Mouse (Mus musculus) embryonic facial prominence, embryonic 15.5 days (tissue): ENCODE results near the gene Clock. TPM values are rescaled to one million over a fixed set of nuclear protein-coding genes. Genes with fewer than 3 reads are reported as not detected.
A peak's percentile ranks its signal among the peaks of the same experiment; 100 is the strongest.

ENCODE experiments used
- ATAC-seq: fragments of 200-750 bp; cut with Nextera tagmentation; 2 replicates; pipeline ENCODE4 v1.8.0; 2017; ENCODE audit warnings: low read depth, moderate TSS enrichment; ENCODE audit not compliant: insufficient number of reproducible peaks, low FRiP score, low TSS enrichment
- H3K27ac ChIP-seq: fragments of 300-500 bp; sonication (generic); replicated peaks from 2 replicates; pipeline ENCODE4 v1.5.1; 2015; ENCODE audit warnings: mild to moderate bottlenecking, inconsistent platforms
- H3K27me3 ChIP-seq: fragments of 300-500 bp; sonication (generic); 2 replicates; pipeline ENCODE4 v1.6.1; 2015; ENCODE audit warnings: inconsistent platforms
- H3K36me3 ChIP-seq: fragments of 300-500 bp; sonication (generic); 2 replicates; pipeline ENCODE4 v1.6.1; 2015; ENCODE audit warnings: mild to moderate bottlenecking, inconsistent platforms
- H3K4me1 ChIP-seq: fragments of 300-500 bp; sonication (generic); 2 replicates; pipeline ENCODE4 v1.6.1; 2015; ENCODE audit warnings: inconsistent platforms
- H3K4me2 ChIP-seq: fragments of 300-500 bp; sonication (generic); replicated peaks from 2 replicates; pipeline ENCODE4 v1.6.1; 2015; ENCODE audit warnings: mild to moderate bottlenecking, inconsistent platforms
- H3K4me3 ChIP-seq: fragments of 300-500 bp; sonication (generic); replicated peaks from 2 replicates; pipeline ENCODE4 v1.5.1; 2015; ENCODE audit warnings: mild to moderate bottlenecking, inconsistent platforms
- H3K9ac ChIP-seq: fragments of 300-500 bp; sonication (generic); 2 replicates; pipeline ENCODE4 v1.6.1; 2015; ENCODE audit warnings: inconsistent platforms
- H3K9me3 ChIP-seq: fragments of 300-500 bp; sonication (generic); replicated peaks from 2 replicates; pipeline ENCODE4 v1.6.1; 2016; ENCODE audit warnings: inconsistent platforms
- WGBS: fragments of 180-500 bp; shearing (Covaris S2); methylation state at CpG from one replicate; pipeline ENCODE4 v1.1.7; 2015; 5-methylcytosine and 5-hydroxymethylcytosine counted together
- polyA plus RNA-seq: library from polyadenylated mRNA; unstranded; fragments of >200 nt; fragmentation: Nextera tagmentation; extraction: Ambion mirVana; gene quantifications from 2 replicates; pipeline ENCODE4 v1.2.1, GENCODE M21; 2015

The Clock gene
- 11.8 and 12.7 TPM in 2 replicates for polyA plus RNA-seq

- Histone ChIP-seq H3K9ac (peak within 1 kb of the TSS; percentile 90), H3K27ac (peak within 1 kb of the TSS; percentile 98), H3K27me3 (no peaks in the 10 kb centered on the region), H3K4me3 (peak within 1 kb of the TSS; percentile 96), H3K4me2 (peak within 1 kb of the TSS; percentile 87), H3K36me3 (no peaks in the 10 kb centered on the region), H3K9me3 (no peaks in the 10 kb centered on the region), H3K4me1 (peaks cover 6% of the 10 kb centered on the region; the same call in 1 of the 2 replicates)
- under 1% methylated on average over 98 of the region's 104 CpGs for WGBS
- peak; percentile 90 for ATAC-seq
These were observed at the start of gene Clock for GRCm38 (mm10) chr5:76304452-76305341. Gene Clock (minus strand): TSS chr5:76304792.

GRCm38 (mm10) chr5:76351953-76352611, 47.5 kb upstream of the Clock start:
- H3K9ac ChIP-seq = no peak overlapping the region

GRCm38 (mm10) chr5:76351537-76351936, 46.9 kb upstream of the Clock start:
- Histone ChIP-seq H3K4me2 (no peak overlapping the region), H3K36me3 (no peaks in the 10 kb centered on the region), H3K4me1 (no peaks in the 10 kb centered on the region), H3K9ac (no peak overlapping the region), H3K27me3 (no peaks in the 10 kb centered on the region), H3K9me3 (no peaks in the 10 kb centered on the region), H3K27ac (no peak overlapping the region), H3K4me3 (no peak overlapping the region)
- 77% methylated on average over 5 of the region's 5 CpGs for WGBS
- ATAC-seq = no peak

More at GRCm38 (mm10) chr5:76351953-76352611, 47.5 kb upstream of the Clock start:
- Histone ChIP-seq H3K4me2 (no peak overlapping the region), H3K27me3 (no peaks in the 10 kb centered on the region), H3K4me1 (no peaks in the 10 kb centered on the region), H3K27ac (no peak overlapping the region), H3K36me3 (no peaks in the 10 kb centered on the region), H3K4me3 (no peak overlapping the region), H3K9me3 (no peaks in the 10 kb centered on the region)
- no peak for ATAC-seq
- WGBS = 67% methylated on average over 7 of the region's 7 CpGs

- no peaks in the 10 kb centered on the region for H3K27me3 ChIP-seq
- ATAC-seq = 0 out of 2 replicates have a peak, but pooled peaks have one; percentile 43
- no peaks in the 10 kb centered on the region for H3K36me3 ChIP-seq
- H3K9me3 ChIP-seq = no peaks in the 10 kb centered on the region
- H3K4me1 ChIP-seq = no peaks in the 10 kb centered on the region
- no peak overlapping the region for H3K4me3 ChIP-seq
- H3K9ac ChIP-seq = no peak overlapping the region
- H3K4me2 ChIP-seq = no peak overlapping the region
- WGBS = 46% methylated on average over 2 of the region's 2 CpGs
- H3K27ac ChIP-seq = 0 out of 2 replicates have a peak overlapping the region, but pooled peaks have one; percentile 5
These were observed 41.5 kb upstream of the Clock start for GRCm38 (mm10) chr5:76346137-76346536.

GRCm38 (mm10) chr5:76340931-76341330, 36.3 kb upstream of the Clock start:
- Histone ChIP-seq H3K27ac (no peak overlapping the region), H3K9ac (no peak overlapping the region), H3K9me3 (no peaks in the 10 kb centered on the region), H3K4me3 (no peak overlapping the region), H3K27me3 (no peaks in the 10 kb centered on the region), H3K36me3 (no peaks in the 10 kb centered on the region), H3K4me2 (no peak overlapping the region), H3K4me1 (no peaks in the 10 kb centered on the region)
- 74% methylated on average over 2 of the region's 2 CpGs for WGBS
- no peak for ATAC-seq

- Histone ChIP-seq H3K4me2 (no peak overlapping the region), H3K27ac (no peak overlapping the region), H3K4me3 (no peak overlapping the region), H3K4me1 (no peaks in the 10 kb centered on the region), H3K36me3 (no peaks in the 10 kb centered on the region), H3K9ac (no peak overlapping the region), H3K27me3 (no peaks in the 10 kb centered on the region), H3K9me3 (no peaks in the 10 kb centered on the region)
- 84% methylated on average over 8 of the region's 8 CpGs for WGBS
- no peak for ATAC-seq
These were observed 32.5 kb upstream of the Clock start for GRCm38 (mm10) chr5:76337100-76337499.

GRCm38 (mm10) chr5:76333833-76334232, 29.2 kb upstream of the Clock start:
- Histone ChIP-seq H3K4me1 (no peaks in the 10 kb centered on the region), H3K4me2 (no peak overlapping the region), H3K9ac (no peak overlapping the region), H3K9me3 (no peaks in the 10 kb centered on the region), H3K27me3 (no peaks in the 10 kb centered on the region), H3K27ac (no peak overlapping the region), H3K36me3 (no peaks in the 10 kb centered on the region), H3K4me3 (no peak overlapping the region)
- no peak for ATAC-seq
- 76% methylated on average over 4 of the region's 4 CpGs for WGBS

GRCm38 (mm10) chr5:76330953-76331352, 26.4 kb upstream of the Clock start, which contains the start of gene Pdcl2:
Gene Pdcl2 (minus strand): TSS chr5:76331156.
- Histone ChIP-seq H3K9me3 (no peaks in the 10 kb centered on the region), H3K9ac (no peak within 1 kb of the TSS), H3K4me3 (no peak within 1 kb of the TSS), H3K27me3 (no peaks in the 10 kb centered on the region), H3K36me3 (no peaks in the 10 kb centered on the region), H3K27ac (no peak within 1 kb of the TSS), H3K4me2 (no peak within 1 kb of the TSS), H3K4me1 (no peaks in the 10 kb centered on the region)
- ATAC-seq = no peak
- WGBS = 91% methylated on average over 7 of the region's 7 CpGs

- H3K4me2 ChIP-seq = no peak overlapping the region
- no peak overlapping the region for H3K9ac ChIP-seq
- H3K9me3 ChIP-seq = no peaks in the 10 kb centered on the region
- no peak overlapping the region for H3K27ac ChIP-seq
- H3K4me1 ChIP-seq = no peaks in the 10 kb centered on the region
- H3K4me3 ChIP-seq = no peak overlapping the region
- H3K27me3 ChIP-seq = no peaks in the 10 kb centered on the region
- no peaks in the 10 kb centered on the region for H3K36me3 ChIP-seq
- 43% methylated on average over 2 of the region's 2 CpGs for WGBS
- no peak for ATAC-seq
These were observed 22.7 kb upstream of the Clock start for GRCm38 (mm10) chr5:76327296-76327695.

- no peak overlapping the region for H3K4me2 ChIP-seq
- no peak for ATAC-seq
These were observed 20.5 kb upstream of the Clock start for GRCm38 (mm10) chr5:76325113-76325512.

More at GRCm38 (mm10) chr5:76325113-76325512, 20.5 kb upstream of the Clock start:
- no peak overlapping the region for H3K9ac ChIP-seq
- H3K4me1 ChIP-seq = no peaks in the 10 kb centered on the region
- no peaks in the 10 kb centered on the region for H3K36me3 ChIP-seq
- no peaks in the 10 kb centered on the region for H3K9me3 ChIP-seq
- no peaks in the 10 kb centered on the region for H3K27me3 ChIP-seq
- 89% methylated on average over 4 of the region's 4 CpGs for WGBS
- H3K4me3 ChIP-seq = no peak overlapping the region
- H3K27ac ChIP-seq = no peak overlapping the region
